Mouse (Mus musculus): ENCODE measurements around the gene Rbm42.

GRCm38 (mm10) chr7:30649591-30650540 lies at the start of gene Rbm42:
- TF ChIP-seq CTCF (IDR thresholded peaks at IDR 0.05; ENCODE audit: low read depth), result no peak
- no peak for TF ChIP-seq EP300 (optimal IDR thresholded peaks at IDR 0.05)

Data from stomach, postnatal 0 days (tissue).